Mouse (Mus musculus): ENCODE data around the gene Stambpl1. TPM values are rescaled to one million over a fixed set of nuclear protein-coding genes. Genes with fewer than 3 reads are reported as not detected.
"Not testable (repeated sequence)": the region's sequence is repeated elsewhere in the genome, so short reads cannot be mapped to it uniquely, and the experiment has no call there.

Stambpl1 gene
- total and polyA plus RNA-seq, 2 experiments from 2014 or later: 7.4 to 9.4 TPM

DNA sequence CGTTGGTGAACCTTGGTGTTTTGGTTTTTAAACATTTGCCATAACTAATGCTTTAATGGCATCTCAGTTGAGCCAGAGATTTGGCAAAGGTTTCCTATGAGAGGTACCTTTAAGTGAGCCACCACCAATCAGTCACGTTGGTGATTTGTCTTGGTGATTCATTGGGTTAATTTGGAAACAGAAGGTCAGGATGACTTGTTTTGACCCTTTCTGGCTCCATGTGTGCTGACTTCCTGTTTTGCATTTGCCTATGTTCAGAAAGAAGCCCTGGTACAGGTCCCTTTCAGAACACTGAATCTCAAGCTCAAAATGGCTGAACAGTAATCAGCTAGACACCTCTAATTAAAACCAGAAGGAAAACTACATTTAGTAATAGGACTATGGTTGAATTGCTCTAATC lies 7.5 kb downstream of the Stambpl1 start:
- no peaks in the 10 kb centered on the region for H3K4me1 ChIP-seq (ENCODE audit: control insufficient read depth, insufficient read depth)
- DNase-seq (ENCODE audit: low spot score) (no peak), ATAC-seq (ENCODE audit: insufficient read depth, low read depth) (no peak)
- TF ChIP-seq EP300 (IDR thresholded peaks at IDR 0.05; ENCODE audit: low read depth): no peak
- TF ChIP-seq CTCF (IDR thresholded peaks at IDR 0.05; ENCODE audit: low read depth): no peak
- H3K9me3 ChIP-seq (replicated peaks; ENCODE audit: control insufficient read depth, low read length): no peaks in the 10 kb centered on the region
- H3K27me3 ChIP-seq (ENCODE audit: control insufficient read depth, insufficient read depth, low read length): no peaks in the 10 kb centered on the region
- H3K36me3 ChIP-seq (replicated peaks; ENCODE audit: control insufficient read depth, insufficient read depth, low read length): no peaks in the 10 kb centered on the region
- H3K27ac ChIP-seq (ENCODE audit: low read depth): no peak overlapping the region
- no peak overlapping the region for H3K4me3 ChIP-seq (ENCODE audit: low read depth, low read length)
- 70% methylated on average over 2 of the region's 2 CpGs for WGBS
- no peak overlapping the region for H3K4me2 ChIP-seq (ENCODE audit: low read depth, low read length)
- H3K9ac ChIP-seq (replicated peaks; ENCODE audit: low read depth, low read length): no peak overlapping the region

DNA sequence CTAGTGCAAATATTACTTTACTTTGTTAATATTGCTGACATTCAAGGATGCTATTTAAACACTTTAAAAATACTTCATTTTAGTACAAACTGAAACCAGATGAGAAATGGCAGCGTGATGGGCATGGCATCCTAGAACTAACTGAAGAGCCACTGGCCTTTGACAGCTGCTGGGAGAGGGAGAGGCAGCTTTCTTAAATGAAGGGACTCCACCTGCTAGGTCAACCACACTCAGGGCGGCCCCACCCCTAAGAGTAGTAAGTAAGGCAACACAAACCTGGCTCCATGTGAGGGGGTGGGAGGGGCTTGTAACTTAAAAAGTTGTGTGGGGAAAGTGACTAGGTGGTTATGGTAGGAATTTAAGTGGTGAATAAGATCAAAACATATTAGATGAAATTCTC lies 10.6 kb downstream of the Stambpl1 start:
- ATAC-seq (ENCODE audit: insufficient read depth, low read depth) (no peak), DNase-seq (ENCODE audit: low spot score) (no peak)
- WGBS: 78% methylated on average over 2 of the region's 2 CpGs
- no peak overlapping the region for H3K27ac ChIP-seq (ENCODE audit: low read depth)
- no peak overlapping the region for H3K4me3 ChIP-seq (ENCODE audit: low read depth, low read length)
- TF ChIP-seq EP300 (IDR thresholded peaks at IDR 0.05; ENCODE audit: low read depth) (no peak), CTCF (IDR thresholded peaks at IDR 0.05; ENCODE audit: low read depth) (no peak)
- no peaks in the 10 kb centered on the region for H3K27me3 ChIP-seq (ENCODE audit: control insufficient read depth, insufficient read depth, low read length)
- no peaks in the 10 kb centered on the region for H3K9me3 ChIP-seq (replicated peaks; ENCODE audit: control insufficient read depth, low read length)
- H3K4me1 ChIP-seq (ENCODE audit: control insufficient read depth, insufficient read depth): no peaks in the 10 kb centered on the region
- no peak overlapping the region for H3K9ac ChIP-seq (replicated peaks; ENCODE audit: low read depth, low read length)
- H3K4me2 ChIP-seq (ENCODE audit: low read depth, low read length): no peak overlapping the region
- H3K36me3 ChIP-seq (replicated peaks; ENCODE audit: control insufficient read depth, insufficient read depth, low read length): no peaks in the 10 kb centered on the region

DNA sequence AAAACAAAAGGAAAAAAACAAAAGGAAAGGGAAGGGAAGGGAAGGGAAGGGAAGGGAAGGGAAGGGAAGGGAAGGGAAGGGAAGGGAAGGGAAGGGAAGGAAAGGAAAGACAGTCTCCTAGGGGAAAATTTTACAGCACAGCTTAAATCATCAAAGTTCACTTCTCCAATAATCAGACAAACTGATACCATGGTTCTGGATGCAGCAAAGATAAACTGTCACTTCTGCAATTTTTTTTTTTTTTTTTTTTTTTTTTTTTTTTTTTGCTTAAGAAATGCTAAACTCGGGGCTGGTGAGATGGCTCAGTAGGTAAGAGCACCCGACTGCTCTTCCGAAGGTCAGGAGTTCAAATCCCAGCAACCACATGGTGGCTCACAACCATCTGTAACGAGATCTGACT lies 14.1 kb downstream of the Stambpl1 start:
- not testable (repeated sequence) for ATAC-seq (ENCODE audit: insufficient read depth, low read depth); H3K4me1 ChIP-seq (ENCODE audit: control insufficient read depth, insufficient read depth); H3K27me3 ChIP-seq (ENCODE audit: control insufficient read depth, insufficient read depth, low read length); H3K36me3 ChIP-seq (replicated peaks; ENCODE audit: control insufficient read depth, insufficient read depth, low read length); H3K27ac ChIP-seq (ENCODE audit: low read depth); H3K9me3 ChIP-seq (replicated peaks; ENCODE audit: control insufficient read depth, low read length); DNase-seq (ENCODE audit: low spot score); H3K4me2 ChIP-seq (ENCODE audit: low read depth, low read length); H3K4me3 ChIP-seq (ENCODE audit: low read depth, low read length); H3K9ac ChIP-seq (replicated peaks; ENCODE audit: low read depth, low read length)
- WGBS: 69% methylated on average over 3 of the region's 4 CpGs

DNA sequence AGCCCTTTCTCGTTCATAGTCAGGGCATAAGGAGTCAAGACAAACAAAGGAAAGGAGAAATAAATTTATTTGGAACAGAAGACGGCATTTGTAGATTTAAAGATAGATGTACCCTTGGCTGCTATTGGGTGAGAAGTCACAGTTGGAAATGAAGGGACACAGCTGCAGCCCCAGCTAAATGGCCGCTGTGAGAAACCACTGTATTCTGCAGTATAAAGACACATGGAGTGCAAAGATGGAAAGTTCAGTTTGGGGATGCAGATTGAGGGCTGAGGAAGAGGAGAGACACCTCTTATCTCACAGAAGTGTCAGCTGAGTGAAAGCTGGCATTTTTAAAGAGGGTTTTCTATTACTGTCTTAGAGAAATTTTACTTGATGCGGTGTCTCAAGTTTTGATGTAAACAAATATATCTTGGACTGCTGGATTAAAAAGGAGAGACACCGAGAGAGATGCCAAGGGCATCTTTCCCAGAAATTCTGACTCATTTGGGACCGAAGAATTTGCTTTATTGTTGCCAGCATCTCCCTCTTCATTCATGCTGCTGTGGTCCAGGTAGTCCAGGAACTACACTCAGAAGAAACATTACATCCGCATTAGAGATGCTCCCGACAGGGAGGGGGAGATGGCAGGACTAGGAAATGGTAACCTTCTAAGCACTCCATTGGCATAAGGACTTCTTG lies 14.9 kb downstream of the Stambpl1 start:
- TF ChIP-seq CTCF (IDR thresholded peaks at IDR 0.05; ENCODE audit: low read depth): no peak
- no peak for TF ChIP-seq EP300 (IDR thresholded peaks at IDR 0.05; ENCODE audit: low read depth)
- 78% methylated on average over 8 of the region's 8 CpGs for WGBS

DNA sequence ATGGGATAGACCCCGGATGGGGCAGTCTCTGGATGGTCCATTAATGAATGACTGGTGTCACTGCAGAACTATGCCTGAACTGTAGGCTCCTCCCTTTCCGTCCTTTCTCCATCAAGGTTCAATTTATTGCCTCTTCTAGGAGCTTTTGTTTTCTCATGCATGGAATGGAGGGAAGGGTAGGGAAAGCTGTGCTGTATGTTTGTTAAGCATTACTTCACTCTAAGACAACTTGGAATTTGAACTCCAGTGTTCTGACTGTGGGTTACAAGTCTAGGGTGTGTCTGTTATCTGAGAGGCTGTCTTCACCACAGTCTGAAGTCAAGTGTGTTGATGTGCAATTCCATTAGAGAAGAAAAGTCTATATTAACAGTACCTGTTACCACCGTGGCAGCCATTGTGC lies 17.0 kb downstream of the Stambpl1 start:
- TF ChIP-seq EP300 (IDR thresholded peaks at IDR 0.05; ENCODE audit: low read depth) (no peak), CTCF (IDR thresholded peaks at IDR 0.05; ENCODE audit: low read depth) (no peak)
- WGBS: 56% methylated on average over 3 of the region's 3 CpGs
- no peak for ATAC-seq (ENCODE audit: insufficient read depth, low read depth)

More for the DNA sequence above, 14.9 kb downstream of the Stambpl1 start:
- Histone ChIP-seq H3K27me3 (ENCODE audit: control insufficient read depth, insufficient read depth, low read length) (no peaks in the 10 kb centered on the region), H3K4me2 (ENCODE audit: low read depth, low read length) (no peak overlapping the region), H3K27ac (ENCODE audit: low read depth) (no peak overlapping the region), H3K4me3 (ENCODE audit: low read depth, low read length) (no peak overlapping the region), H3K9ac (replicated peaks; ENCODE audit: low read depth, low read length) (no peak overlapping the region), H3K4me1 (ENCODE audit: control insufficient read depth, insufficient read depth) (no peaks in the 10 kb centered on the region), H3K36me3 (replicated peaks; ENCODE audit: control insufficient read depth, insufficient read depth, low read length) (no peaks in the 10 kb centered on the region), H3K9me3 (replicated peaks; ENCODE audit: control insufficient read depth, low read length) (no peaks in the 10 kb centered on the region)
- DNase-seq (ENCODE audit: low spot score) (no peak), ATAC-seq (ENCODE audit: insufficient read depth, low read depth) (no peak)

More for the DNA sequence above, 17.0 kb downstream of the Stambpl1 start:
- DNase-seq (ENCODE audit: low spot score): no peak
- no peaks in the 10 kb centered on the region for H3K9me3 ChIP-seq (replicated peaks; ENCODE audit: control insufficient read depth, low read length)
- no peak overlapping the region for H3K4me2 ChIP-seq (ENCODE audit: low read depth, low read length)
- no peak overlapping the region for H3K27ac ChIP-seq (ENCODE audit: low read depth)
- H3K4me1 ChIP-seq (ENCODE audit: control insufficient read depth, insufficient read depth): 0 out of 2 replicates have a peak, but pooled peaks cover 1% of the 10 kb centered on the region
- no peaks in the 10 kb centered on the region for H3K27me3 ChIP-seq (ENCODE audit: control insufficient read depth, insufficient read depth, low read length)
- H3K9ac ChIP-seq (replicated peaks; ENCODE audit: low read depth, low read length): no peak overlapping the region
- H3K36me3 ChIP-seq (replicated peaks; ENCODE audit: control insufficient read depth, insufficient read depth, low read length): no peaks in the 10 kb centered on the region
- no peak overlapping the region for H3K4me3 ChIP-seq (ENCODE audit: low read depth, low read length)
